Mouse (Mus musculus) T-helper 2 cell (primary cell): ENCODE measurements around the gene Grcc10.

Experiments
- in situ Hi-C: fragments of 300-600 bp; cut with MboI, MseI; formaldehyde crosslinking; loops from one replicate; pipeline ENCODE4 v1.15.1; 2025; ENCODE audit warnings: high pct_unique_total_duplicates

Gene Grcc10

DNA sequence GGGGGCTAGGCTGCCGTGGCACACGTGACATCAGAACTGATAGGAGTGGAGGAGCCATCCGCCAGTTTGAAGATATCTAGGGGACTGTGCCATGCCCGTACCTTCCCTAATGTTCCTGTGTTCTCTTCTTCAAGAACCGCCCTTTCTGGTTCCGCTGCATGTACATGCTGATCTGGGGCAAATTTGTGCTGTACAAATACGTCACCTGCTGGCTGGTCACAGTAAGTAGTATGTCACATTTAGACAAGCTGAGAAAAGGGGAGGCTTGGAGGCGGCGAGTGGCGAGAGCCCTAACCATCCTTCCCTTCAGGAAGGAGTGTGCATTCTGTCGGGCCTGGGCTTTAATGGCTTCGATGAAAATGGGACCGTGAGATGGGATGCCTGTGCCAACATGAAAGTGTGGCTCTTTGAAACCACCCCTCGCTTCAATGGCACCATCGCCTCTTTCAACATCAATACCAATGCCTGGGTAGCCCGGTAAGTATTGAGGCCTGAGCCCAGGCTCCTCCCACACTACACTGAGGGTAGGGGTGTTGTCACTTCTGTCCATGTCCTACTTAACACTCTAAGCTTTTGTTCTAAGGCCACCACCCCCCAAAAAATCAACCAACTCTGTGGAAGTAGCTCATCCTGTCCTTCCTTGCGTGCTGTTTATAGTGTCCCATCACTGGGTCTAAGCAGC, 38.9 kb downstream of the Grcc10 start:
- in situ Hi-C loops, result no loop called here

DNA sequence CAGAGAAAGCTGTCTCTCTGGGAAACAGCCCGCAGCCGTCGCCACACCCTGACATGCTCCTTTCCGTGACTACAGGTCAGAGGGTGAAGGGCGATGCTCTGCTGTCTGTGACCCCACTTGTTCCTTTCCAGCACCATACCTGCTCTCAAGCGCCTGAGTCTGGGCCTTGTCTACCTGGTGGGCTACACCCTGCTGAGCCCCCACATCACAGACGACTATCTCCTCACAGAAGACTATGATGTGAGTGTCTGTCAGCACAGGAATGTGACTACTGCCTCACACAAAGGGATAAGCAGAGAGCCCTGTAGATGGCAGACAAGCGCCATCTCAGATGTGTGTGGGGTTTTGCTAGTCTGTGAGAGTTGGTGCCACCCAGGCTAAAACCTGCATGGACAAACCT, 39.8 kb downstream of the Grcc10 start:
- in situ Hi-C loops, result no loop called here

DNA sequence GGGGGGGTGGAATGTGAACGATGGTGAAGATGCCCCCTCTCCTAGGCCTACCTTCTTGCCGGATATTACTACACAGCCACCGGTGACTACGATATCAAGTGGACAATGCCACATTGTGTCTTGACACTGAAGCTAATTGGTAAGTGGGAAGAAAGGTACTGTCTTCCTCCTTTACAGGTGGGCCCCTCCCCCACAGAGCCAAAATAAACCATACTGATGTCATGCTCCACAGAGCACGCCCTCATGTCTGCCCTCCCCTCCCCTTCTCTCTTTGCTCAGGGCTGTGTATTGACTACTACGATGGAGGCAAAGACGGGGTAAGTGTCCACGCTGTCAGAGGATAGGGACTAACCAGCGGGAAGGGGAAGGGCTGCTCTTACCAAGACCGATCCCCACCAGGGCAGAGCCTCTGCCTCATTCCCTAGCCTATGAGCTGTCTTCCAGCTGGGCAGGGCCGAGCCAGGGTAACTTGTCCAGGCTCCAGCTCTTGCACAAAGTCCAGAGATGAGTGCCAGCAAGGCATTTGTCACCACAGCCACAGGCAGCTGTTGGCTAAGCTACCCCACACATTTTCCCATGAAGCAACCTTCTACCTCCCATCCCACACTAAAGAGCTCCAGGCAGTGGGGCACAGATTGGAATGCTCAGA, 41.1 kb downstream of the Grcc10 start:
- in situ Hi-C loops, result no loop called here

DNA sequence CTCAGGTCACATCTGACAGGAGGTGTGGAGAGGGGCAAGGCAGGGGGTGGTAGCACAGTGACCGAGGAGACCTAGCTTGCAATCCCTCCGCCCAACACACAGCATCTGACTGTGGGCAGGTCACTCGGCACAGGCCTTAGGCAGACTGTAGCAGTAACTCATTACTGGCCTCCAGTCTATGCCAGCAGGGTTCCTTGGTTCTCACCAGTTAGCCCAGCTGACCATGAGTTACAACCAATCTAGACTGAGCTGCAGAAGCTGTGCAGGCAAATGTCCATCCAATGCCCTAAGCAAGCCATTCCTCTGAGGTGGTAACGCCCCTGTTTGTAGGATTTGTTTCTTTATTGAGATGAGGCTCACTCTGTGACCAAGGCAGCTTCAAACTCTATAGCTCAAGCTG, 41.8 kb downstream of the Grcc10 start:
- in situ Hi-C loops, result no loop called here

DNA sequence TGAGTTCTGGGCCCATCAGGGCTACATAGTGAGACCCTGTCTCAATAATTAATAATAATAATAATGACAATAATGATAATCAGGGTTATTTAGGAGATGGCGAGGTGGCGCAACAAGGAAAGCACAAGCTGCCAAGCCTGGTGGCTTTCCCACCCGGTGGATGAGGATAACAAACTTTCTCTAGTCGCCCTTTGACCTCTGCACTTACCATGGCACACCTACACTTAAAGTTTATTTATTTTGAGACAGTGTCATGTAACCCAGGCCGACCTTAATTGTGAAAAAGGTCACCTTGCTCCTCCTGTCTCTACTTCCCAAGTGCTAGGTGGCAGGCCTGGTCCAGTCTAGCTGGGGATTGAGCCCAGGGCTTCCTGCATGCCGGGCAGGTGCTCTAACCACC, 42.4 kb downstream of the Grcc10 start:
- in situ Hi-C loops, result no loop called here

DNA sequence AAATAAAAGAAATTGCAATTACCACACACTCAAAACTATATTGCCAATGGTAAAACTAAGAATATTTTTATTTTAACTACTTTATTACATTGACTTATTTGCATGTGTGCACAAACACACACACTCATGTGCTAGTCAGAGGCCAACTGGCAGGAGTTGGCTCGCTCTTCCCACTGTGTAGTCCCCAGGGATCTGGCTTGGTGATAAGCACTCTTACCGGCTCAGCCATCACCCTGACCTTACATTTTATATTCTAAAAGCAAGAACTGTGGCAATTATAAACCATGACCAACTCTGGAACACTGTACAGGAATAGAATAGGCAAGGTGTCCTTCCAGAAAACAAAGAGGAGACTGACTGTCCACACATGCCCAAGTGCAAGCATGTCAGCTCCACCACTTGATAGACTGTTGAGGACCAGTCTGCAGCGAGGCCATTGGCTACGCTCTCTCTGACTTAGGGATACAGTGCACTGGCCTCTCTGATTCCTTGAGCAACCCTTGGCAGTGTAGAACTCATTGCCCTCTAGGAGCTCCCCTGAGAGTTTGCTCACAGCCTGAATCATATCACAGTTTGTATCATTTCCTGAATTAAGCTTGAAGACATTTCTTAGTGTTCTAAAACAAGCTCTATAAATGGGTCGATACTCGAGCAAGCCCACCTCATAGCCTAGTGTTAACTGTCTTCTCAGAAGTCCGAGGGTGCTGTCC, 44.6 kb downstream of the Grcc10 start:
- in situ Hi-C loops, result no loop called here

DNA sequence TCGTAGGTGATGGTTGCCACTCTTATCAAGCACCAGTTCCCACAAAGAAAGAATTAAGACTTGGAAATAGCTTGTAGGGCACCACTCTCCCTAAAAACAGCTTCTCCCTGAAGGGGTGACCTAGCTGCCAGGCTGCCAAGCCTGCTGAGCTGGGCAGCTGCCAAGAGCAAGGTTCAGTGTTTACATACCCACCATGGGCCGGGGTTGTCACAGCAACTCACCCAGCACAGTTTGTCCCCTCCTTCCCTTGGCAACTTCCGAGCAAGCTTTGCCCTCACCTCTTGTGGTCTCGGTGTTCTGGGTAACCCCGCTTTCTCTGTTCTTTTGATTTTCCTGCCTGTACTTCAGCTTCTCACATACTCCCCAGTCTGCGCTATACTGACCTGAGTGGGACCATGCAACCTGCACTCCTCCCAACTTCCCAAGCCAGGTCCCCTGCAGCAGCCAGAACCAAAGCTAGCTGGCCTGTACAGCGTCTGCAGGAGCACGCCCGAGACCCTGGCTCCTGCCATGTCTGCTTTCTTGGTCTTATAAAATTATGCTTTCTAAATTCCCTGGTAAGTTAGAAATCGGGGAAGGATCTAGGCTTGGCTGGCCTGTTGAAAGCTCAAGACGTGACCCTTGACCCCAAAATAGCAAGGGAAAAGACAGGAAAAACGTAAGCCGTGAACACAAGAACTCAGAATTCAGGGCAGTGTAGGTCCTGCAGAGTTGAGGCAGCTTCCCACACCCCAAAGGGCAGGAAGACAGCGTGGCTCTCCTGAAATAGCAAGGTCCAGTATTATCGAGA, 46.8 kb downstream of the Grcc10 start:
- in situ Hi-C loops, result no loop called here

DNA sequence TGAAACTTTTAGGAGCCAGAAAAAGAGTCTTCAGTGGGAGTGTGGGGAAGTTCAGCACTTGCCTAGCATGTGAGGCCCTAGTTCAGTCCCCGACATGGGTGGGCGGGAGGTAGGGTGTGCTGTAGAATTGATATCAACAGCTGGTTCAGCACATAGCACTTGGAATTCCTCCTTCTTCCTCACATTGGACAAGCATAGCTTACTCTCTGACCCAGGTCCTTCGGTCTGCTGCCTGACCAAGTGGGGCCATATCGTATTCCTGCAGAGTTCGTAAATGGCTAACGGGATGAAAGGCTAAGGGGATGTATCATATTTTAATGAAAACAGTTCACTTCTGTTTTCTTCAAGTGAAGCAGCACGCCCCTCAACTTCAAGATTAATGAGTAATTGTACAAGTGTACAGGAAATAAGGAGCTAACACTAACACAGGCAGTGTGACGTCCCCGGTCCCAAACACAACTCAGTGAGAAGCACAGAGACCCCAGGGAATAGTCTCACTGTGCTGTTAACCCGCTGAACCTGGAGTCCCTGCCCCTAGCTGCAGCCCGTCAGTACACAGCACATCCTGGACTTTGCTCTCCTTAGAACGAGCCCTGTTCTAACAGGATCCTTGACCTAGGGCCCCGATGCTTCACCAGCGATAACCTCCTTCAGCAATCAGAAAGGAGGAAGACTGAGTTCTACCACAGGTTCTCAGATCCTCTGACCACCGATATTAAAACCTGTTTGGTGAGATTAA, 47.8 kb downstream of the Grcc10 start:
- in situ Hi-C loops, result no loop called here

DNA sequence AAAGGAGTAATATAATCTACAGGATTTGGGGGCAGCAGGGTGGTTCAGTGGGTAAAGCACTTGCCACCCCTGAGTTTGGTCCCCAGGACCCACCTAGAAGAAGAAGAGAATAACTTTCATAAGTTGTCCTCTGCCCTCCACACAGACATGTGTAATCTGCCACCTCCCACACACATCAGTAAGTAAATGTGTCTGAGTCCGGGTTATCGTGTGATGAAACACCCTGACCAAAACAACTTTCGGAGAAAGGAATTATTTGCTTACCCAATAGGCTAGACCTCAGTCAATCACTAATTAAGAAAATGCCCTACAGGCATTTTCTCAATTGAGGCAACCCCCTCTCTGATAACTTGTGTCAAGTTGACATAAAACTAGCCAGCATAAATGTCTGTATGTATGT, 50.7 kb downstream of the Grcc10 start:
- in situ Hi-C loops, result no loop called here
